Mouse (Mus musculus) Patski (cell line): ENCODE measurements at regions not wholly inside any gene's neighbourhood (a gene's known extent, or its start where the extent isn't known, plus 50 kb on each side); places are given as distances from the start of the nearest gene placed in this dataset.
"Not testable (repeated sequence)": the region's sequence is repeated elsewhere in the genome, so short reads cannot be mapped to it uniquely, and the experiment has no call there.

Experiments used
- ATAC-seq: fragments of 100-300 bp; one replicate; pipeline ENCODE4 v1.8.0; 2021
- CTCF ChIA-PET: fragments of 350-600 bp; sonication (Branson Sonifier 250); formaldehyde crosslinking; loops from one replicate; lab custom pipeline; 2022; ENCODE audit warnings: inconsistent platforms; lab: Charles Lee
- POLR2A ChIA-PET: fragments of 350-600 bp; sonication (Branson Sonifier 250); formaldehyde crosslinking; loops from one replicate; lab custom pipeline; 2022; ENCODE audit warnings: antibody characterized with exemption, inconsistent platforms; lab: Charles Lee
- DNase-seq: peaks from one replicate; pipeline ENCODE4 v3.0.0-alpha.2; 2011; ENCODE audit warnings: low read depth, low spot score
- H3K27me3 ChIP-seq: fragments of 371-371 bp; one replicate; pipeline ENCODE4 v1.5.1; 2021
- CTCF ChIP-seq: fragments of 100-300 bp; IDR thresholded peaks from one replicate; pipeline ENCODE4 v1.5.1; 2021
- in situ Hi-C: fragments of 300-500 bp; cut with MboI; formaldehyde crosslinking; loops from 3 replicates; pipeline ENCODE4 v1.11.1; 2018; ENCODE audit warnings: low pct_unique_long_range_greater_than_20kb, mixed read lengths

- H3K27me3 ChIP-seq, result no peaks in the 10 kb centered on the region
- ChIA-PET CTCF (interaction anchor here (1.0 kb wide), 1 partner anchor 10 kb away, joined by 3 read pairs; no protein-coding TSS in a partner anchor), POLR2A (no interaction called here)
- DNase-seq, result no peak
- TF ChIP-seq CTCF, result no peak
- in situ Hi-C loops, result no loop called here
- ATAC-seq, result no peak
Observed at GRCm38 (mm10) chr14:53794527-53794926, 459.4 kb downstream of the Dad1 start.

GRCm38 (mm10) chr14:53792432-53792831 is 461.5 kb downstream of the Dad1 start:
- POLR2A ChIA-PET, CTCF ChIA-PET, DNase-seq, in situ Hi-C loops, H3K27me3 ChIP-seq, ATAC-seq: not testable (repeated sequence)

GRCm38 (mm10) chr14:53785547-53785946 is 468.4 kb downstream of the Dad1 start:
- H3K27me3 ChIP-seq, ATAC-seq, POLR2A ChIA-PET, DNase-seq, in situ Hi-C loops, CTCF ChIA-PET: not testable (repeated sequence)

- TF ChIP-seq CTCF, result no peak
- peaks cover 3% of the 10 kb centered on the region for H3K27me3 ChIP-seq
- no peak for DNase-seq
- no peak for ATAC-seq
- ChIA-PET CTCF (no interaction called here), POLR2A (no interaction called here)
- in situ Hi-C loops, result no loop called here
Observed at GRCm38 (mm10) chr14:53777375-53777774, 476.5 kb downstream of the Dad1 start.

- CTCF ChIA-PET, result interaction anchor here (0.6 to 1.4 kb wide), 3 partner anchors 27 to 307 kb away, joined by 3 to 4 read pairs (median 3); no protein-coding TSS in a partner anchor
Observed at GRCm38 (mm10) chr14:53776717-53777116, 477.2 kb downstream of the Dad1 start.

GRCm38 (mm10) chr14:53766501-53766900 is 487.4 kb downstream of the Dad1 start:
- DNase-seq, POLR2A ChIA-PET, ATAC-seq, in situ Hi-C loops, CTCF ChIA-PET, H3K27me3 ChIP-seq: not testable (repeated sequence)

More at GRCm38 (mm10) chr14:53776717-53777116, 477.2 kb downstream of the Dad1 start:
- in situ Hi-C loops, H3K27me3 ChIP-seq, DNase-seq: not testable (repeated sequence)
- ATAC-seq, result peak; percentile 74
- POLR2A ChIA-PET, result interaction anchor here (0.6 kb wide), 1 partner anchor 939 kb away, joined by 3 read pairs; no protein-coding TSS in a partner anchor
- peak; percentile 71 for TF ChIP-seq CTCF

- DNase-seq, CTCF ChIA-PET, ATAC-seq, in situ Hi-C loops, POLR2A ChIA-PET, H3K27me3 ChIP-seq: not testable (repeated sequence)
Observed at GRCm38 (mm10) chr14:53765918-53766317, 488.0 kb downstream of the Dad1 start.

GRCm38 (mm10) chr14:53760578-53760977 is 493.3 kb downstream of the Dad1 start:
- CTCF ChIA-PET, H3K27me3 ChIP-seq, in situ Hi-C loops, ATAC-seq, POLR2A ChIA-PET, DNase-seq: not testable (repeated sequence)

GRCm38 (mm10) chr14:53757782-53758181 is 496.1 kb downstream of the Dad1 start:
- DNase-seq, POLR2A ChIA-PET, CTCF ChIA-PET, in situ Hi-C loops, H3K27me3 ChIP-seq, ATAC-seq: not testable (repeated sequence)

GRCm38 (mm10) chr14:53757095-53757494 is 496.8 kb downstream of the Dad1 start:
- CTCF ChIA-PET, H3K27me3 ChIP-seq, in situ Hi-C loops, ATAC-seq, POLR2A ChIA-PET, DNase-seq: not testable (repeated sequence)

GRCm38 (mm10) chr14:53750703-53751441 is 503.0 kb downstream of the Dad1 start:
- ChIA-PET POLR2A (no interaction called here), CTCF (no interaction called here)
- no peak for ATAC-seq
- H3K27me3 ChIP-seq, result no peaks in the 10 kb centered on the region
- TF ChIP-seq CTCF, result no peak
- DNase-seq, result no peak
- in situ Hi-C loops, result no loop called here

- CTCF ChIA-PET, POLR2A ChIA-PET: not testable (repeated sequence)
Observed at GRCm38 (mm10) chr14:53743552-53743951, 510.4 kb downstream of the Dad1 start.

GRCm38 (mm10) chr14:53742864-53743263 is 511.0 kb downstream of the Dad1 start:
- DNase-seq, CTCF ChIA-PET, H3K27me3 ChIP-seq, in situ Hi-C loops, POLR2A ChIA-PET, ATAC-seq: not testable (repeated sequence)

More at GRCm38 (mm10) chr14:53743552-53743951, 510.4 kb downstream of the Dad1 start:
- ATAC-seq, DNase-seq, in situ Hi-C loops, H3K27me3 ChIP-seq: not testable (repeated sequence)

GRCm38 (mm10) chr14:53741246-53741645 is 512.7 kb downstream of the Dad1 start:
- DNase-seq, CTCF ChIA-PET, POLR2A ChIA-PET, H3K27me3 ChIP-seq, ATAC-seq, in situ Hi-C loops: not testable (repeated sequence)

GRCm38 (mm10) chr14:53737962-53738361 is 515.9 kb downstream of the Dad1 start:
- CTCF ChIA-PET, ATAC-seq, DNase-seq, in situ Hi-C loops, H3K27me3 ChIP-seq, POLR2A ChIA-PET: not testable (repeated sequence)
